Mouse (Mus musculus) left cerebral cortex, postnatal 36 days (tissue): ENCODE measurements around the gene Fam76b. TPM values are rescaled to one million over a fixed set of nuclear protein-coding genes. Genes with fewer than 3 reads are reported as not detected.
"Not testable (repeated sequence)": the region's sequence is repeated elsewhere in the genome, so short reads cannot be mapped to it uniquely, and the experiment has no call there.

ENCODE experiments used
- DNase-seq, 2 experiments: peaks; one replicate each; pipeline ENCODE4 v3.0.0; 2021 to 2022; ENCODE audit warnings: low spot score in 2 of 2, mixed read lengths in 1 of 2
- intact Hi-C: fragments of 180-260 bp; cut with DNase I; formaldehyde crosslinking; loops from one replicate; pipeline ENCODE4 v1.15.1; 2025
- total RNA-seq, 2 experiments: library from RNA; stranded (reverse); gene quantifications; 2 replicates each; pipeline ENCODE4 v1.2.3; 2021

Fam76b gene
- 10 to 100 TPM; 16.6 to 23.7 TPM for total RNA-seq

GRCm38 (mm10) chr9:13827406-13828086 is at the start of gene Fam76b:
TSS of gene Fam76b (plus strand) at chr9:13827716.
- intact Hi-C loops, result loop anchor here (1.0 to 10.0 kb wide), 3 partner anchors 78 to 593 kb away; partner anchors contain the start of gene Sesn3
- peak; percentile 99 to 100 for DNase-seq

GRCm38 (mm10) chr9:13781985-13782384 is 45.5 kb upstream of the Fam76b start:
- no peak for DNase-seq
- intact Hi-C loops, result no loop called here

GRCm38 (mm10) chr9:13790864-13791263 is 36.7 kb upstream of the Fam76b start:
- intact Hi-C loops, DNase-seq: not testable (repeated sequence)

GRCm38 (mm10) chr9:13794302-13794701 is 33.2 kb upstream of the Fam76b start:
- intact Hi-C loops, result no loop called here
- DNase-seq, result no peak

GRCm38 (mm10) chr9:13794756-13795155 is 32.8 kb upstream of the Fam76b start:
- intact Hi-C loops, result no loop called here

GRCm38 (mm10) chr9:13804480-13804879 is 23.0 kb upstream of the Fam76b start:
- intact Hi-C loops, result no loop called here
- DNase-seq, result no peak

More at GRCm38 (mm10) chr9:13794756-13795155, 32.8 kb upstream of the Fam76b start:
- no peak for DNase-seq

GRCm38 (mm10) chr9:13806854-13807253 is 20.7 kb upstream of the Fam76b start:
- intact Hi-C loops, result no loop called here
- no peak for DNase-seq

- intact Hi-C loops, result no loop called here
- DNase-seq, result no peak
These were observed 19.9 kb upstream of the Fam76b start for GRCm38 (mm10) chr9:13807657-13808056.

- intact Hi-C loops, result no loop called here
- DNase-seq, result no peak
These were observed 17.6 kb upstream of the Fam76b start for GRCm38 (mm10) chr9:13809937-13810336.

- DNase-seq, result no peak
These were observed 9.1 kb upstream of the Fam76b start for GRCm38 (mm10) chr9:13818369-13818768.

GRCm38 (mm10) chr9:13820774-13821173 is 6.7 kb upstream of the Fam76b start:
- no peak for DNase-seq
- intact Hi-C loops, result loop anchor here (10.0 kb wide), 1 partner anchor 586 kb away; no protein-coding TSS in a partner anchor

More at GRCm38 (mm10) chr9:13818369-13818768, 9.1 kb upstream of the Fam76b start:
- intact Hi-C loops, result no loop called here

GRCm38 (mm10) chr9:13825896-13826295 is 1.6 kb upstream of the Fam76b start:
- no peak for DNase-seq
- intact Hi-C loops, result loop anchor here (5.0 to 10.0 kb wide), 2 partner anchors 451 to 591 kb away; partner anchors contain the start of gene Sesn3

- intact Hi-C loops, result loop anchor here (5.0 to 10.0 kb wide), 2 partner anchors 451 to 592 kb away; partner anchors contain the start of gene Sesn3
- DNase-seq, result peak in 1 of 2 experiments; percentile 71
These were observed 1.1 kb upstream of the Fam76b start for GRCm38 (mm10) chr9:13826391-13826805.

GRCm38 (mm10) chr9:13826832-13827405 is 597 bp upstream of the Fam76b start, which contains the start of gene Cep57:
TSS of gene Cep57 (minus strand) at chr9:13827107.
- intact Hi-C loops, result loop anchor here (1.0 to 10.0 kb wide), 3 partner anchors 78 to 592 kb away; partner anchors contain the start of gene Sesn3
- DNase-seq, result peak; percentile 97 to 98

GRCm38 (mm10) chr9:13828087-13828441 is 548 bp downstream of the Fam76b start:
- intact Hi-C loops, result loop anchor here (5.0 to 10.0 kb wide), 2 partner anchors 449 to 593 kb away; partner anchors contain the start of gene Sesn3
- no peak for DNase-seq

GRCm38 (mm10) chr9:13835256-13835655 is 7.7 kb downstream of the Fam76b start:
- intact Hi-C loops, result loop anchor here (10.0 kb wide), 1 partner anchor 670 kb away; the partner anchor contains the start of genes Cwc15 and Kdm4d
- no peak for DNase-seq

GRCm38 (mm10) chr9:13836726-13837125 is 9.2 kb downstream of the Fam76b start:
- intact Hi-C loops, result loop anchor here (10.0 kb wide), 1 partner anchor 668 kb away; the partner anchor contains the start of genes Cwc15 and Kdm4d
- DNase-seq, result no peak

- intact Hi-C loops, result loop anchor here (5.0 kb wide), 2 partner anchors 475 to 495 kb away; no protein-coding TSS in a partner anchor
- DNase-seq, result no peak
These were observed 20.1 kb downstream of the Fam76b start for GRCm38 (mm10) chr9:13847591-13847990.

- DNase-seq, result peak in 1 of 2 experiments; percentile 24
- intact Hi-C loops, result loop anchor here (5.0 kb wide), 2 partner anchors 474 to 494 kb away; no protein-coding TSS in a partner anchor
These were observed 21.3 kb downstream of the Fam76b start for GRCm38 (mm10) chr9:13848481-13849480.
